Mouse (Mus musculus): Measurements from ENCODE around the gene Ceacam18. TPM values are rescaled to one million over a fixed set of nuclear protein-coding genes. Genes with fewer than 3 reads are reported as not detected.

Ceacam18 gene
- total and polyA plus RNA-seq, 3 experiments, result 0.16 TPM; not detected in 2

GRCm38 (mm10) chr7:43613816-43614551, 20.5 kb upstream of the Ceacam18 start:
- no peak for DNase-seq (ENCODE audit: low spot score)
- TF ChIP-seq POLR2AphosphoS5 (IDR thresholded peaks at IDR 0.05; ENCODE audit: insufficient replicate concordance, low read depth, low read length) (no peak), GATA1 (IDR thresholded peaks at IDR 0.05; ENCODE audit: borderline replicate concordance, low read length) (no peak), TAL1 (conservative IDR thresholded peaks at IDR 0.05; ENCODE audit: low read depth, low read length) (no peak), CTCF (IDR thresholded peaks at IDR 0.05; ENCODE audit: low read depth, low read length) (no peak), GATA2 (IDR thresholded peaks at IDR 0.05; ENCODE audit: borderline replicate concordance, low read depth, low read length) (no peak)
- no peak for ATAC-seq (ENCODE audit: extremely low read depth, insufficient number of reproducible peaks, low FRiP score, poor library complexity, severe bottlenecking)

DNA sequence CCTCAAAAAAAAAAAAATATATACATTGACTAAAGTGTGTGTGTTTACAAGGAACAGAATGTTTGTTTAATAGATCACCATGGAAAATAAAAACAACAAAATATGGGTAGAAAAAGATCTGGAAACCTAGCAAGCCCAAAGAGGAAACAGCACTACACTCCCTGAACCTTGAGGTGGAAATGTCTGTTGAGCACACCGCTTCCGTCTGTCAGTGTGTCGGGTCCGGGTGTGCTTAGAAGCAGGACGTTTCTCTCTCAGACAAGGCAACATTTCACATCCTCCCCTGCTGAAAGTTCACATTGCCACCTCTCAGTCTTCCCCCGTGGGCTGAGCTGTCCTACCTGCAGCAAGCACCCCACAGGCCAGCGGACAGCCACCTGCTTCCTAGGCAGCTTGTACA, 11.6 kb upstream of the Ceacam18 start:
- Histone ChIP-seq H3K9me3 (replicated peaks) (no peaks in the 10 kb centered on the region), H3K4me1 (ENCODE audit: insufficient read depth, low read depth, low read length) (no peaks in the 10 kb centered on the region), H3K36me3 (replicated peaks) (no peaks in the 10 kb centered on the region), H3K27me3 (ENCODE audit: insufficient read depth, low read length) (no peaks in the 10 kb centered on the region; the same call in 1 of the 2 replicates), H3K4me3 (ENCODE audit: low read depth, low read length) (no peak overlapping the region)
- ATAC-seq (ENCODE audit: extremely low read depth, insufficient number of reproducible peaks, low FRiP score, poor library complexity, severe bottlenecking) (no peak), DNase-seq (ENCODE audit: low spot score) (no peak)
- no peak for TF ChIP-seq TAL1 (conservative IDR thresholded peaks at IDR 0.05; ENCODE audit: low read depth, low read length)
- no peak for TF ChIP-seq POLR2AphosphoS5 (IDR thresholded peaks at IDR 0.05; ENCODE audit: insufficient replicate concordance, low read depth, low read length)
- TF ChIP-seq CTCF (IDR thresholded peaks at IDR 0.05; ENCODE audit: low read depth, low read length), result no peak
- no peak for TF ChIP-seq GATA2 (IDR thresholded peaks at IDR 0.05; ENCODE audit: borderline replicate concordance, low read depth, low read length)
- TF ChIP-seq GATA1 (IDR thresholded peaks at IDR 0.05; ENCODE audit: borderline replicate concordance, low read length), result no peak

More at GRCm38 (mm10) chr7:43613816-43614551, 20.5 kb upstream of the Ceacam18 start:
- no peaks in the 10 kb centered on the region for H3K9me3 ChIP-seq (replicated peaks)
- no peaks in the 10 kb centered on the region for H3K27me3 ChIP-seq (ENCODE audit: insufficient read depth, low read length)
- H3K4me3 ChIP-seq (ENCODE audit: low read depth, low read length), result no peak overlapping the region
- H3K36me3 ChIP-seq (replicated peaks), result no peaks in the 10 kb centered on the region
- H3K4me1 ChIP-seq (ENCODE audit: insufficient read depth, low read depth, low read length), result no peaks in the 10 kb centered on the region

DNA sequence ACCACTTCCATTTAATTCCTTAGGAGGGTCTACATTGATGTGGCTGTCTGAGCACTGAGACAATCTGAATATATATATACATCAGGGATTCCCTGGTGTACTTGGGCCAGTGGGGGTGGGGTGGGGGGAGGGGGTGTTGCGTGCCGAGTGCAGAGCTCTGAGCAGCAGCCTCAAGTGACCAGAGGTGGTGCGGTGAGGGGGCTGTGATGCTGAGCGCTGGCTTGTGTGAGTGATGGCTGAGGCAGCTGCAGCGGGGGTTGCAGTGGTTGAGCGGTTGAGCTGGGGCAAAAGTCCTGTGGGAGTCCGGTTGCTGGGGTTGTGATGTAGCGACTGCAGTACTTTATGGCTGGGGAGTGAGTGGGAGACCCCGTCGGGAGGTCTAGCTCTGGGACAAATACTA, 10.7 kb upstream of the Ceacam18 start:
- ATAC-seq (ENCODE audit: extremely low read depth, insufficient number of reproducible peaks, low FRiP score, poor library complexity, severe bottlenecking), result no peak
- Histone ChIP-seq H3K9me3 (replicated peaks) (no peaks in the 10 kb centered on the region), H3K4me3 (ENCODE audit: low read depth, low read length) (no peak overlapping the region), H3K27me3 (ENCODE audit: insufficient read depth, low read length) (no peaks in the 10 kb centered on the region; the same call in 1 of the 2 replicates), H3K36me3 (replicated peaks) (no peaks in the 10 kb centered on the region), H3K4me1 (ENCODE audit: insufficient read depth, low read depth, low read length) (no peaks in the 10 kb centered on the region)
- no peak for DNase-seq (ENCODE audit: low spot score)
- TF ChIP-seq POLR2AphosphoS5 (IDR thresholded peaks at IDR 0.05; ENCODE audit: insufficient replicate concordance, low read depth, low read length), result no peak
- no peak for TF ChIP-seq TAL1 (conservative IDR thresholded peaks at IDR 0.05; ENCODE audit: low read depth, low read length)
- no peak for TF ChIP-seq GATA1 (IDR thresholded peaks at IDR 0.05; ENCODE audit: borderline replicate concordance, low read length)
- TF ChIP-seq GATA2 (IDR thresholded peaks at IDR 0.05; ENCODE audit: borderline replicate concordance, low read depth, low read length), result no peak
- no peak for TF ChIP-seq CTCF (IDR thresholded peaks at IDR 0.05; ENCODE audit: low read depth, low read length)

DNA sequence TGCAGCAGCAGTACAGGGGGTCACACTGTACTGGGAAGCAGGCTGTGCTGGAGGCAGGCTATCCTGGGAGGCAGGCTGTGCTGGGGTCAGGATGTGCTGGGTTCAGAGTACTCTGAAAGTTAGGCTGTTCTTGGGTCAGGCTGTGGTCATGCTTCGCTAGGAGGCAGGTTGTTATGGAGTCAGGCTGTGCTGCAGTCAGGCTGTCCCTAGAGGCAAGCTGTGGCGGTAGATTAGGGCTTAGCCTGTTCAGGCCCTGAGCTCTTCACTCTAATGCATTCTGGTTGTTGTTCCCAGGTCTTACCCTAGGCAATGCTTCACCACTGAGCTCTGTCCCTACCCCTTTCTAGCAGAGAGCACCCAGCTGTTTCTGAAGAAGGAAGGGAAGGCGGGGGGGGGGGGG, 9.4 kb upstream of the Ceacam18 start:
- no peak overlapping the region for H3K4me3 ChIP-seq (ENCODE audit: low read depth, low read length)
- no peaks in the 10 kb centered on the region for H3K36me3 ChIP-seq (replicated peaks)
- DNase-seq (ENCODE audit: low spot score) (no peak), ATAC-seq (ENCODE audit: extremely low read depth, insufficient number of reproducible peaks, low FRiP score, poor library complexity, severe bottlenecking) (no peak)
- no peaks in the 10 kb centered on the region for H3K4me1 ChIP-seq (ENCODE audit: insufficient read depth, low read depth, low read length)
- no peaks in the 10 kb centered on the region; the same call in 1 of the 2 replicates for H3K27me3 ChIP-seq (ENCODE audit: insufficient read depth, low read length)
- H3K9me3 ChIP-seq (replicated peaks), result no peaks in the 10 kb centered on the region
- no peak for TF ChIP-seq POLR2AphosphoS5 (IDR thresholded peaks at IDR 0.05; ENCODE audit: insufficient replicate concordance, low read depth, low read length)
- no peak for TF ChIP-seq TAL1 (conservative IDR thresholded peaks at IDR 0.05; ENCODE audit: low read depth, low read length)
- TF ChIP-seq GATA1 (IDR thresholded peaks at IDR 0.05; ENCODE audit: borderline replicate concordance, low read length), result no peak
- TF ChIP-seq CTCF (IDR thresholded peaks at IDR 0.05; ENCODE audit: low read depth, low read length), result no peak

GRCm38 (mm10) chr7:43625794-43626422, 8.6 kb upstream of the Ceacam18 start:
- no peak overlapping the region for H3K4me3 ChIP-seq (ENCODE audit: low read depth, low read length)
- H3K27me3 ChIP-seq (ENCODE audit: insufficient read depth, low read length), result peaks cover 4% of the 10 kb centered on the region; the same call in 1 of the 2 replicates
- DNase-seq (ENCODE audit: low spot score) (no peak), ATAC-seq (ENCODE audit: extremely low read depth, insufficient number of reproducible peaks, low FRiP score, poor library complexity, severe bottlenecking) (no peak)
- H3K36me3 ChIP-seq (replicated peaks), result no peaks in the 10 kb centered on the region
- TF ChIP-seq GATA1 (IDR thresholded peaks at IDR 0.05; ENCODE audit: borderline replicate concordance, low read length) (no peak), CTCF (IDR thresholded peaks at IDR 0.05; ENCODE audit: low read depth, low read length) (no peak), POLR2AphosphoS5 (IDR thresholded peaks at IDR 0.05; ENCODE audit: insufficient replicate concordance, low read depth, low read length) (no peak), TAL1 (conservative IDR thresholded peaks at IDR 0.05; ENCODE audit: low read depth, low read length) (no peak), GATA2 (IDR thresholded peaks at IDR 0.05; ENCODE audit: borderline replicate concordance, low read depth, low read length) (no peak)
- no peaks in the 10 kb centered on the region for H3K4me1 ChIP-seq (ENCODE audit: insufficient read depth, low read depth, low read length)
- no peaks in the 10 kb centered on the region for H3K9me3 ChIP-seq (replicated peaks)

DNA sequence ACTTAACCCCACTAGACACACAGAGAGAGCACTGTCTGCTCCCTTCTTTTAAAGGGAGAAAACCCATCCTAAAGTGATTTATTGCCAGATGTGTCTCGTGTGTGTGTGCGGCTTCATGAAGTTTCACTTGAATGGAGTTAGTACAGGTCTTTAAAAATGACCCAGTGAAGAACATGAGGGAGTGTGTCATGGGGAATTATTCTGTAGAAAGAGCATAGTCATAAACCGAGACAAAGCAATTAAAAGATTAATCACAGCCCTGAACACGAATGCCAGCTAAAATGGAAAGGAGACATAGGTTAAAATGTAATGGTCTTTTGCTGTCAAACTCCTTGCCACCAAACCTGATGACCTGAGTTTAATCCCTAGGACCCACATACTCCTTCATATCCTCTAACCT, 567 bp upstream of the Ceacam18 start:
- Histone ChIP-seq H3K4me3 (ENCODE audit: low read depth, low read length) (no peak overlapping the region), H3K27me3 (ENCODE audit: insufficient read depth, low read length) (peaks cover 4% of the 10 kb centered on the region; the same call in 1 of the 2 replicates), H3K4me1 (ENCODE audit: insufficient read depth, low read depth, low read length) (no peaks in the 10 kb centered on the region), H3K9me3 (replicated peaks) (no peaks in the 10 kb centered on the region), H3K36me3 (replicated peaks) (no peaks in the 10 kb centered on the region)
- ATAC-seq (ENCODE audit: extremely low read depth, insufficient number of reproducible peaks, low FRiP score, poor library complexity, severe bottlenecking) (no peak), DNase-seq (ENCODE audit: low spot score) (no peak)
- no peak for TF ChIP-seq POLR2AphosphoS5 (IDR thresholded peaks at IDR 0.05; ENCODE audit: insufficient replicate concordance, low read depth, low read length)

All from G1E (cell line).